Mouse (Mus musculus): ENCODE data around the gene Foxp3. TPM values are rescaled to one million over a fixed set of nuclear protein-coding genes. Genes with fewer than 3 reads are reported as not detected.
A peak's percentile ranks its signal among the peaks of the same experiment; 100 is the strongest.

Gene Foxp3
- polyA plus RNA-seq (2015; fragmentation: Nextera tagmentation; extraction: Ambion mirVana), result 0.06 and 0.16 TPM in 2 replicates

- Histone ChIP-seq H3K4me3 (peak within 1 kb of the TSS; percentile 55), H3K27me3 (no peaks in the 10 kb centered on the region), H3K27ac (replicated peaks) (peak within 1 kb of the TSS; percentile 96), H3K36me3 (no peaks in the 10 kb centered on the region), H3K4me2 (peak within 1 kb of the TSS; percentile 72), H3K9me3 (no peaks in the 10 kb centered on the region), H3K9ac (peak within 1 kb of the TSS; percentile 65), H3K4me1 (replicated peaks) (peaks cover 32% of the 10 kb centered on the region)
- WGBS, result 33% methylated on average over 63 of the region's 72 CpGs
- ATAC-seq (ENCODE audit: low FRiP score, low read depth), result peak; percentile 3; the same call in 1 of the 2 replicates
Observed at GRCm38 (mm10) chrX:7573176-7574086, at the start of gene Foxp3. TSS of gene Foxp3 (plus strand) at chrX:7573644.

GRCm38 (mm10) chrX:7524961-7525360, 48.5 kb upstream of the Foxp3 start:
- no peaks in the 10 kb centered on the region for H3K27me3 ChIP-seq
- H3K4me3 ChIP-seq, result no peak overlapping the region
- no peak for ATAC-seq (ENCODE audit: low FRiP score, low read depth)
- H3K4me1 ChIP-seq (replicated peaks), result no peaks in the 10 kb centered on the region
- H3K36me3 ChIP-seq, result no peaks in the 10 kb centered on the region
- no peak overlapping the region for H3K4me2 ChIP-seq
- no peak overlapping the region for H3K9ac ChIP-seq
- no peaks in the 10 kb centered on the region for H3K9me3 ChIP-seq
- H3K27ac ChIP-seq (replicated peaks), result no peak overlapping the region
- 32% methylated on average over 3 of the region's 3 CpGs for WGBS

GRCm38 (mm10) chrX:7553474-7553873, 20.0 kb upstream of the Foxp3 start:
- no peak overlapping the region for H3K4me2 ChIP-seq
- no peaks in the 10 kb centered on the region for H3K27me3 ChIP-seq
- no peak for ATAC-seq (ENCODE audit: low FRiP score, low read depth)
- H3K36me3 ChIP-seq, result no peaks in the 10 kb centered on the region
- no peak overlapping the region for H3K4me3 ChIP-seq
- no peak overlapping the region for H3K9ac ChIP-seq
- 91% methylated on average over 4 of the region's 4 CpGs for WGBS
- H3K27ac ChIP-seq (replicated peaks), result no peak overlapping the region
- no peaks in the 10 kb centered on the region for H3K4me1 ChIP-seq (replicated peaks)
- no peaks in the 10 kb centered on the region for H3K9me3 ChIP-seq

GRCm38 (mm10) chrX:7563076-7563475, 10.4 kb upstream of the Foxp3 start:
- H3K27ac ChIP-seq (replicated peaks), result no peak overlapping the region
- H3K9ac ChIP-seq, result no peak overlapping the region
- no peak overlapping the region for H3K4me2 ChIP-seq
- 23% methylated on average over 2 of the region's 2 CpGs for WGBS
- no peaks in the 10 kb centered on the region for H3K27me3 ChIP-seq
- H3K36me3 ChIP-seq, result no peaks in the 10 kb centered on the region
- ATAC-seq (ENCODE audit: low FRiP score, low read depth), result no peak
- H3K4me1 ChIP-seq (replicated peaks), result no peaks in the 10 kb centered on the region
- H3K9me3 ChIP-seq, result no peaks in the 10 kb centered on the region
- H3K4me3 ChIP-seq, result no peak overlapping the region

- no peaks in the 10 kb centered on the region for H3K27me3 ChIP-seq
- no peaks in the 10 kb centered on the region for H3K9me3 ChIP-seq
- ATAC-seq (ENCODE audit: low FRiP score, low read depth), result no peak
- H3K36me3 ChIP-seq, result no peaks in the 10 kb centered on the region
- peaks cover 9% of the 10 kb centered on the region for H3K4me1 ChIP-seq (replicated peaks)
- 92% methylated on average over 6 of the region's 6 CpGs for WGBS
- H3K4me3 ChIP-seq, result no peak overlapping the region
- no peak overlapping the region for H3K4me2 ChIP-seq
- no peak overlapping the region for H3K9ac ChIP-seq
- no peak overlapping the region for H3K27ac ChIP-seq (replicated peaks)
Observed at GRCm38 (mm10) chrX:7566352-7566751, 7.1 kb upstream of the Foxp3 start.

- H3K27me3 ChIP-seq, result no peaks in the 10 kb centered on the region
- no peak overlapping the region for H3K27ac ChIP-seq (replicated peaks)
- H3K36me3 ChIP-seq, result no peaks in the 10 kb centered on the region
- no peak overlapping the region for H3K4me2 ChIP-seq
- H3K9ac ChIP-seq, result no peak overlapping the region
- 78% methylated on average over 8 of the region's 9 CpGs for WGBS
- no peak overlapping the region for H3K4me3 ChIP-seq
- no peaks in the 10 kb centered on the region for H3K9me3 ChIP-seq
- peaks cover 19% of the 10 kb centered on the region for H3K4me1 ChIP-seq (replicated peaks)
- ATAC-seq (ENCODE audit: low FRiP score, low read depth), result no peak
Observed at GRCm38 (mm10) chrX:7567491-7567890, 6.0 kb upstream of the Foxp3 start.

GRCm38 (mm10) chrX:7570481-7571175, 2.8 kb upstream of the Foxp3 start:
- H3K9ac ChIP-seq, result no peak overlapping the region
- no peaks in the 10 kb centered on the region for H3K36me3 ChIP-seq
- ATAC-seq (ENCODE audit: low FRiP score, low read depth), result no peak
- no peak overlapping the region for H3K4me2 ChIP-seq
- no peaks in the 10 kb centered on the region for H3K27me3 ChIP-seq
- H3K4me3 ChIP-seq, result no peak overlapping the region
- peaks cover 32% of the 10 kb centered on the region for H3K4me1 ChIP-seq (replicated peaks)
- H3K27ac ChIP-seq (replicated peaks), result no peak overlapping the region
- WGBS, result 57% methylated on average over 7 of the region's 7 CpGs
- no peaks in the 10 kb centered on the region for H3K9me3 ChIP-seq

- H3K4me2 ChIP-seq, result no peak overlapping the region
- no peak overlapping the region for H3K4me3 ChIP-seq
- peaks cover 32% of the 10 kb centered on the region for H3K4me1 ChIP-seq (replicated peaks)
- 94% methylated on average over 9 of the region's 9 CpGs for WGBS
- no peak for ATAC-seq (ENCODE audit: low FRiP score, low read depth)
- no peaks in the 10 kb centered on the region for H3K9me3 ChIP-seq
- H3K27ac ChIP-seq (replicated peaks), result no peak overlapping the region
- no peak overlapping the region for H3K9ac ChIP-seq
- H3K27me3 ChIP-seq, result no peaks in the 10 kb centered on the region
- no peaks in the 10 kb centered on the region for H3K36me3 ChIP-seq
Observed at GRCm38 (mm10) chrX:7571565-7572136, 1.8 kb upstream of the Foxp3 start.

- no peak overlapping the region for H3K9ac ChIP-seq
- H3K4me1 ChIP-seq (replicated peaks), result peaks cover 32% of the 10 kb centered on the region
- H3K27me3 ChIP-seq, result no peaks in the 10 kb centered on the region
- H3K36me3 ChIP-seq, result no peaks in the 10 kb centered on the region
- peak overlapping the region; percentile 72 for H3K4me2 ChIP-seq
- no peak for ATAC-seq (ENCODE audit: low FRiP score, low read depth)
- H3K9me3 ChIP-seq, result no peaks in the 10 kb centered on the region
- no peak overlapping the region for H3K27ac ChIP-seq (replicated peaks)
- peak overlapping the region; percentile 55; the same call in 1 of the 2 replicates for H3K4me3 ChIP-seq
- WGBS, result 88% methylated on average over 10 of the region's 10 CpGs
Observed at GRCm38 (mm10) chrX:7572466-7572865, 978 bp upstream of the Foxp3 start.

GRCm38 (mm10) chrX:7574087-7574884, 842 bp downstream of the Foxp3 start, which contains the start of gene Ppp1r3f:
TSS of gene Ppp1r3f (minus strand) at chrX:7574283.
- no peaks in the 10 kb centered on the region for H3K27me3 ChIP-seq
- WGBS, result 20% methylated on average over 59 of the region's 65 CpGs
- no peaks in the 10 kb centered on the region for H3K9me3 ChIP-seq
- ATAC-seq (ENCODE audit: low FRiP score, low read depth), result peak; percentile 98
- H3K4me1 ChIP-seq (replicated peaks), result peaks cover 32% of the 10 kb centered on the region
- H3K9ac ChIP-seq, result peak within 1 kb of the TSS; percentile 65
- peak within 1 kb of the TSS; percentile 55 for H3K4me3 ChIP-seq
- H3K36me3 ChIP-seq, result no peaks in the 10 kb centered on the region
- peak within 1 kb of the TSS; percentile 72 for H3K4me2 ChIP-seq
- peak within 1 kb of the TSS; percentile 96 for H3K27ac ChIP-seq (replicated peaks)

GRCm38 (mm10) chrX:7574885-7575231, 1.4 kb downstream of the Foxp3 start:
- WGBS, result 17% methylated on average over 5 of the region's 6 CpGs
- Histone ChIP-seq H3K27me3 (no peaks in the 10 kb centered on the region), H3K27ac (replicated peaks) (peak overlapping the region; percentile 96), H3K4me1 (replicated peaks) (peaks cover 32% of the 10 kb centered on the region), H3K4me2 (peak overlapping the region; percentile 52), H3K36me3 (no peaks in the 10 kb centered on the region), H3K9ac (peak overlapping the region; percentile 32), H3K9me3 (no peaks in the 10 kb centered on the region), H3K4me3 (peak overlapping the region; percentile 55)
- peak; percentile 31 for ATAC-seq (ENCODE audit: low FRiP score, low read depth)
